Mouse (Mus musculus) testis, postnatal 10 days (tissue): ENCODE data around the gene Tubal3.

Experiments
- DNase-seq: peaks from one replicate; pipeline ENCODE4 v3.0.0; 2021; ENCODE audit warnings: low spot score

Gene Tubal3

GRCm38 (mm10) chr13:3925632-3926031, 7.6 kb downstream of the Tubal3 start:
- no peak for DNase-seq

DNA sequence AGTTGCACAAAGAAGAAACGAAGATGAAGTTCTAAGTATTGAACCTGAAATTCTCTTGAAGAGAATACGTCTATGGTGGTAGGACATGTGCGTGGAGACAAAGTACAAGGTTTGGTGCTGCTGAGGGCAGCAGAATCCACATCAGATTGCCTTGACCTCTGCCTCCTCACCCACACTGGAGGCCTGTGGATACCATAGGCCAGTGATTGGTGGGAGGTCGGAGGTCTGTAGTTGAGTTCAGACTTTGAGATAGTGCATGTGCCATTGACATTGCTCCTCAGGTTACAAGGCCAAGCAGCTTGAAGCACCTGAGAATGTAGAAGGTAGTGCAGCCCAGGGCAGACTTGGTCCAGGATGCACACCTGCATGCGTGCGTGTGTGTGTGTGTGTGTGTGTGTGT, 8.0 kb downstream of the Tubal3 start:
- no peak for DNase-seq

DNA sequence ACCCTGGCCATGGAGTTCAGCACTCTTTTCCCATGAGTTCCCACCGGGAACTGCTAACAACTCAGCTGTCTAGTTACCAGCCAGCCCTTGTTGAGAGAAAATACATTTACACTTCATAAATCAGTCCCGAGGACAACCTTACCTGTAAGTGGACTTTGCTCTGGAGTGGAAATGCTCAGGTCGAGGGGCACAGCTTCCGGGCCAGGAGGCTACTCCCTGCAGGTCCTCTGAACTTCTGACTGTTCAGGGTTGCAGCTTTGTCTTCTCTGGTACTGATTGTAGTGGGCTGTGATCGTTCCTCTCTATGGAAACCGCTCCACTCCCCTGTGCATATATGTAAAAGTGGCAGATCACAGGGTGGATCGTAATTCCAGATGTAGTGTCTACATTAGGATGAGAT, 26.6 kb downstream of the Tubal3 start:
- DNase-seq = no peak

GRCm38 (mm10) chr13:3945249-3945648, 27.2 kb downstream of the Tubal3 start, which contains the start of gene Ucn3:
Gene Ucn3 (minus strand): TSS chr13:3945349.
- no peak for DNase-seq

DNA sequence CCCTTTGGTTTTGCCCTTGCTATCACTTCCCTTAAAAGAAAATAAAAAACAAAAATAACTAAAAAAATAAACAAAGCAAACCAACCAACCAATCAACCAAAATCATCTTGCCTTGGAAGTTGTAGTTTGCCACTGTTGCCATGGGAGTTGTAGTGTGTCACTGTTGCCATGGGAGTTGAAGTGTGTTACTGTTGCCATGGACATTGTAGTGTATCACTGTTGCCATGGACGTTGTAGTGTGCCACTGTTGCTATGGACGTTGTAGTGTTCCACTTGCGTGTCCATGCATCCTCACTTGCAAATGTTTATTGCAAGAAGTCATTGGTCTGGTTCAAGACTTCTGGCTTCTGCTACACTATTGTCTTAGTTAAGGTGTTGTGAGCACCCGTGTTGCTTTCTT, 29.2 kb downstream of the Tubal3 start:
- DNase-seq = no peak

- DNase-seq = no peak
Observed at GRCm38 (mm10) chr13:3949477-3949876, 31.4 kb downstream of the Tubal3 start.

- no peak for DNase-seq
Observed at GRCm38 (mm10) chr13:3951198-3951914, 33.3 kb downstream of the Tubal3 start.

DNA sequence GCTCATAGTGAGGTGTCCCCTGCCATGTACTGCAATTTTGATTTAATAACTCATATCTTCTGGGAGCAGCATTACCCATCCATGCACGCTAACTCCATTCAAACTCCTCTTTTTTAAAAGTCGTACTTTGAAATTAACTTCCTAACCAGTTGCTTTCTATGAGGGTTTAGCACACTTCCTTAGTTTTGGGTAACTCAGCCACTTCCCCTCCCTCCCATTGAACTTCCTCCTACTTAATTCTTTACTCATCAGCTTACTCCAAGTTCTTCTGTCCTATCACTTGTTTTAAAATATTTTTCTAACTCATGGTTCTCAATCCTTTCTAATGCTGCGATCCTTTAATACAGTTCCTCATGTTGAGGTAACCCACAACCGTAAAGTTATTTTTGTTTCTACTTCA, 50.8 kb downstream of the Tubal3 start:
- no peak for DNase-seq
